Mouse (Mus musculus) inflammation-experienced regulatory T-cells, adult 6 months (primary cell): Measurements from ENCODE around the gene Igsf6. TPM values are rescaled to one million over a fixed set of nuclear protein-coding genes. Genes with fewer than 3 reads are reported as not detected.

Source experiments
- ATAC-seq: one replicate; pipeline ENCODE4 v1.8.0; 2017
- polyA plus RNA-seq, 3 experiments: library from polyadenylated mRNA; unstranded; fragments of 100-300 nt; shearing (Covaris generic); gene quantifications; one replicate each; pipeline ENCODE4 v1.2.1; 2017

The Igsf6 gene
- 1 to 10 TPM in 1 of 3 experiments, under 1 TPM in 2; 0.26 to 2.6 (median 0.61) TPM for polyA plus RNA-seq

- ATAC-seq, result no peak
These were observed at the start of gene Igsf6 for GRCm38 (mm10) chr7:121074281-121074680. Gene Igsf6, minus strand, starts transcription at chr7:121074572.

- ATAC-seq, result peak; percentile 35
These were observed 45.9 kb upstream of the Igsf6 start for GRCm38 (mm10) chr7:121120143-121120818.

GRCm38 (mm10) chr7:121111762-121112161 is 37.4 kb upstream of the Igsf6 start:
- no peak for ATAC-seq

GRCm38 (mm10) chr7:121111321-121111720 is 36.9 kb upstream of the Igsf6 start:
- no peak for ATAC-seq

GRCm38 (mm10) chr7:121107851-121108250 is 33.5 kb upstream of the Igsf6 start:
- ATAC-seq, result no peak

- ATAC-seq, result no peak
These were observed 24.4 kb upstream of the Igsf6 start for GRCm38 (mm10) chr7:121098614-121099389.

- ATAC-seq, result no peak
These were observed 18.7 kb upstream of the Igsf6 start for GRCm38 (mm10) chr7:121093026-121093425.

- no peak for ATAC-seq
These were observed 16.4 kb upstream of the Igsf6 start for GRCm38 (mm10) chr7:121090748-121091147.

- no peak for ATAC-seq
These were observed 14.4 kb upstream of the Igsf6 start for GRCm38 (mm10) chr7:121088745-121089144.

- ATAC-seq, result no peak
These were observed 11.1 kb upstream of the Igsf6 start for GRCm38 (mm10) chr7:121085500-121085899.

- ATAC-seq, result no peak
These were observed 10.6 kb upstream of the Igsf6 start for GRCm38 (mm10) chr7:121084840-121085453.

- no peak for ATAC-seq
These were observed 8.7 kb upstream of the Igsf6 start for GRCm38 (mm10) chr7:121082949-121083513.

GRCm38 (mm10) chr7:121081816-121082215 is 7.4 kb upstream of the Igsf6 start:
- no peak for ATAC-seq

GRCm38 (mm10) chr7:121081350-121081749 is 7.0 kb upstream of the Igsf6 start, which contains the start of gene Otoa:
Gene Otoa, plus strand, starts transcription at chr7:121081650.
- no peak for ATAC-seq

- no peak for ATAC-seq
These were observed 3.5 kb upstream of the Igsf6 start for GRCm38 (mm10) chr7:121077829-121078228.

- no peak for ATAC-seq
These were observed 2.9 kb upstream of the Igsf6 start for GRCm38 (mm10) chr7:121077311-121077710.

GRCm38 (mm10) chr7:121075416-121075815 is 1.0 kb upstream of the Igsf6 start:
- ATAC-seq, result no peak

GRCm38 (mm10) chr7:121074801-121075400 is 529 bp upstream of the Igsf6 start:
- ATAC-seq, result no peak

- no peak for ATAC-seq
These were observed 1.9 kb downstream of the Igsf6 start for GRCm38 (mm10) chr7:121072506-121072905.

GRCm38 (mm10) chr7:121071276-121071675 is 3.1 kb downstream of the Igsf6 start:
- no peak for ATAC-seq

- ATAC-seq, result peak; percentile 59
These were observed 10.1 kb downstream of the Igsf6 start for GRCm38 (mm10) chr7:121064309-121064708.

- ATAC-seq, result peak; percentile 85
These were observed 14.7 kb downstream of the Igsf6 start for GRCm38 (mm10) chr7:121059477-121060218.
